Mouse (Mus musculus): ENCODE results near the gene Zfyve9.

Zfyve9 gene

DNA sequence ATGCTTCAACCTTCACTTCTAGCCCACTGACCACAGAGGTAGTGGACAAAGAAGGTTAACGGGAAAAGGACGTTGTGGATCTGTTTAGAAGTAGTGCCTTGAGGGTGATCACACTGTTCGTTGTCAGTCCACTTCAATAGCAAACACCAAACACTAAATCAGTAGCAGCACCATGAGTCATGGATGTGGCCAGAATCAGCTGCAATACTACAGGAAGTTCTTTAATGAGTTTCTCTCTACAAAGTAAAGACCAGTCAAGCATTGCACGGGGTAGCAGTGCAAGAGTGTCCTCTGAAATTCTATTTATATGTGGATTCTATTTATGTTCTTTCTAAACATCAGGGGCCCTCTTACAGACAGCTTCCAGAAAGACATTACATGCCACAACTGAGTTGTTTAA is 182.3 kb downstream of the Zfyve9 start:
- no peak for DNase-seq

- no peak for DNase-seq
Measured at GRCm38 (mm10) chr4:108595785-108596184, 184.8 kb downstream of the Zfyve9 start.

GRCm38 (mm10) chr4:108593376-108593775 is 187.2 kb downstream of the Zfyve9 start:
- DNase-seq = no peak

All from cerebellum, postnatal 14 days (tissue).